Mouse (Mus musculus) neural tube, embryonic 12.5 days (tissue): ENCODE data around the gene Mecom. TPM values are rescaled to one million over a fixed set of nuclear protein-coding genes. Genes with fewer than 3 reads are reported as not detected.

Source experiments
- ATAC-seq: fragments of 200-750 bp; cut with Nextera tagmentation; 2 replicates; pipeline ENCODE4 v1.8.0; 2017; ENCODE audit warnings: low read depth, mild to moderate bottlenecking, moderate TSS enrichment, moderate library complexity; ENCODE audit not compliant: low FRiP score
- H3K27ac ChIP-seq: fragments of 300-500 bp; sonication (generic); 2 replicates; pipeline ENCODE4 v1.5.1; 2016
- H3K27me3 ChIP-seq: fragments of 300-500 bp; sonication (generic); replicated peaks from 2 replicates; pipeline ENCODE4 v1.6.1; 2016; ENCODE audit warnings: mild to moderate bottlenecking
- H3K36me3 ChIP-seq: fragments of 300-500 bp; sonication (generic); 2 replicates; pipeline ENCODE4 v1.6.1; 2016; ENCODE audit warnings: mild to moderate bottlenecking
- H3K4me1 ChIP-seq: fragments of 300-500 bp; sonication (generic); 2 replicates; pipeline ENCODE4 v1.6.1; 2016
- H3K4me2 ChIP-seq: fragments of 300-500 bp; sonication (generic); replicated peaks from 2 replicates; pipeline ENCODE4 v1.6.1; 2016; ENCODE audit warnings: mild to moderate bottlenecking
- H3K4me3 ChIP-seq: fragments of 300-500 bp; sonication (generic); 2 replicates; pipeline ENCODE4 v1.5.1; 2016
- H3K9ac ChIP-seq: fragments of 300-500 bp; sonication (generic); 2 replicates; pipeline ENCODE4 v1.6.1; 2016; ENCODE audit warnings: mild to moderate bottlenecking
- H3K9me3 ChIP-seq: fragments of 300-500 bp; sonication (generic); 2 replicates; pipeline ENCODE4 v1.6.1; 2016; ENCODE audit warnings: mild to moderate bottlenecking
- WGBS: fragments of 180-500 bp; shearing (Covaris S2); methylation state at CpG from one replicate; pipeline ENCODE4 v1.1.7; 2016; 5-methylcytosine and 5-hydroxymethylcytosine counted together
- polyA plus RNA-seq: library from polyadenylated mRNA; unstranded; fragments of >200 nt; fragmentation: Nextera tagmentation; extraction: Ambion mirVana; gene quantifications from 2 replicates; pipeline ENCODE4 v1.2.1, GENCODE M21; 2016

The Mecom gene
- polyA plus RNA-seq, 1 experiment from 2014 or later = 16.1 TPM

GRCm38 (mm10) chr3:30080827-30081226, 467.0 kb downstream of the Mecom start:
- H3K27ac ChIP-seq = no peak overlapping the region
- WGBS = 46% methylated on average over 7 of the region's 7 CpGs
- ATAC-seq = no peak
- no peak overlapping the region for H3K4me2 ChIP-seq
- no peaks in the 10 kb centered on the region for H3K27me3 ChIP-seq
- H3K9me3 ChIP-seq = no peaks in the 10 kb centered on the region
- H3K4me3 ChIP-seq = no peak overlapping the region
- H3K36me3 ChIP-seq = no peaks in the 10 kb centered on the region
- peaks cover 4% of the 10 kb centered on the region for H3K4me1 ChIP-seq
- no peak overlapping the region for H3K9ac ChIP-seq

- Histone ChIP-seq H3K4me1 (peaks cover 4% of the 10 kb centered on the region), H3K4me3 (no peak overlapping the region), H3K9me3 (no peaks in the 10 kb centered on the region), H3K27me3 (no peaks in the 10 kb centered on the region), H3K9ac (no peak overlapping the region), H3K27ac (no peak overlapping the region), H3K4me2 (no peak overlapping the region), H3K36me3 (no peaks in the 10 kb centered on the region)
- WGBS = 93% methylated on average over 7 of the region's 7 CpGs
- ATAC-seq = no peak
Measured at GRCm38 (mm10) chr3:30076522-30076921, 471.3 kb downstream of the Mecom start.

- no peaks in the 10 kb centered on the region for H3K4me1 ChIP-seq
- H3K27me3 ChIP-seq = no peaks in the 10 kb centered on the region
- no peak overlapping the region for H3K27ac ChIP-seq
- H3K4me2 ChIP-seq = no peak overlapping the region
- no peaks in the 10 kb centered on the region for H3K36me3 ChIP-seq
- H3K9ac ChIP-seq = no peak overlapping the region
- no peaks in the 10 kb centered on the region for H3K9me3 ChIP-seq
- H3K4me3 ChIP-seq = no peak overlapping the region
- no peak for ATAC-seq
Measured at GRCm38 (mm10) chr3:30071271-30071670, 476.5 kb downstream of the Mecom start.

- Histone ChIP-seq H3K4me3 (no peak overlapping the region), H3K27me3 (no peaks in the 10 kb centered on the region), H3K9ac (no peak overlapping the region), H3K4me1 (no peaks in the 10 kb centered on the region), H3K4me2 (no peak overlapping the region), H3K36me3 (no peaks in the 10 kb centered on the region), H3K27ac (no peak overlapping the region), H3K9me3 (no peaks in the 10 kb centered on the region)
- WGBS = 83% methylated on average over 7 of the region's 7 CpGs
- ATAC-seq = no peak
Measured at GRCm38 (mm10) chr3:30066519-30066918, 481.3 kb downstream of the Mecom start.

- no peak overlapping the region for H3K4me3 ChIP-seq
- no peak overlapping the region for H3K9ac ChIP-seq
- H3K4me2 ChIP-seq = no peak overlapping the region
- ATAC-seq = no peak
- no peaks in the 10 kb centered on the region for H3K4me1 ChIP-seq
- no peak overlapping the region for H3K27ac ChIP-seq
- WGBS = 93% methylated on average over 7 of the region's 7 CpGs
- H3K27me3 ChIP-seq = no peaks in the 10 kb centered on the region
- H3K36me3 ChIP-seq = no peaks in the 10 kb centered on the region
- no peaks in the 10 kb centered on the region for H3K9me3 ChIP-seq
Measured at GRCm38 (mm10) chr3:30060058-30060457, 487.8 kb downstream of the Mecom start.

- no peaks in the 10 kb centered on the region for H3K9me3 ChIP-seq
- H3K4me1 ChIP-seq = no peaks in the 10 kb centered on the region
- H3K27me3 ChIP-seq = no peaks in the 10 kb centered on the region
- H3K9ac ChIP-seq = no peak overlapping the region
- no peak for ATAC-seq
- no peak overlapping the region for H3K4me3 ChIP-seq
- no peak overlapping the region for H3K4me2 ChIP-seq
- WGBS = 89% methylated on average over 4 of the region's 4 CpGs
- H3K36me3 ChIP-seq = no peaks in the 10 kb centered on the region
- H3K27ac ChIP-seq = no peak overlapping the region
Measured at GRCm38 (mm10) chr3:30059615-30060014, 488.2 kb downstream of the Mecom start.

GRCm38 (mm10) chr3:30051287-30051686, 496.5 kb downstream of the Mecom start:
- H3K4me3 ChIP-seq = no peak overlapping the region
- no peak overlapping the region for H3K27ac ChIP-seq
- ATAC-seq = no peak
- no peaks in the 10 kb centered on the region for H3K36me3 ChIP-seq
- no peak overlapping the region for H3K4me2 ChIP-seq
- H3K9me3 ChIP-seq = no peaks in the 10 kb centered on the region
- H3K4me1 ChIP-seq = no peaks in the 10 kb centered on the region
- no peak overlapping the region for H3K9ac ChIP-seq
- 66% methylated on average over 6 of the region's 6 CpGs for WGBS
- H3K27me3 ChIP-seq = no peaks in the 10 kb centered on the region

GRCm38 (mm10) chr3:30050795-30051194, 497.0 kb downstream of the Mecom start:
- no peak overlapping the region for H3K4me3 ChIP-seq
- no peaks in the 10 kb centered on the region for H3K27me3 ChIP-seq
- ATAC-seq = no peak
- no peaks in the 10 kb centered on the region for H3K36me3 ChIP-seq
- no peak overlapping the region for H3K4me2 ChIP-seq
- H3K9me3 ChIP-seq = no peaks in the 10 kb centered on the region
- no peak overlapping the region for H3K27ac ChIP-seq
- H3K4me1 ChIP-seq = no peaks in the 10 kb centered on the region
- no peak overlapping the region for H3K9ac ChIP-seq
- 28% methylated on average over 5 of the region's 5 CpGs for WGBS

GRCm38 (mm10) chr3:30048792-30049191, 499.0 kb downstream of the Mecom start:
- Histone ChIP-seq H3K4me2 (no peak overlapping the region), H3K36me3 (no peaks in the 10 kb centered on the region), H3K9ac (no peak overlapping the region), H3K4me1 (no peaks in the 10 kb centered on the region), H3K27ac (no peak overlapping the region), H3K27me3 (no peaks in the 10 kb centered on the region), H3K4me3 (no peak overlapping the region), H3K9me3 (no peaks in the 10 kb centered on the region)
- no peak for ATAC-seq
- WGBS = 84% methylated on average over 5 of the region's 5 CpGs

GRCm38 (mm10) chr3:30048157-30048556, 499.7 kb downstream of the Mecom start:
- Histone ChIP-seq H3K27me3 (no peaks in the 10 kb centered on the region), H3K27ac (no peak overlapping the region), H3K4me3 (no peak overlapping the region), H3K4me2 (no peak overlapping the region), H3K9ac (no peak overlapping the region), H3K4me1 (no peaks in the 10 kb centered on the region), H3K9me3 (no peaks in the 10 kb centered on the region), H3K36me3 (no peaks in the 10 kb centered on the region)
- 76% methylated on average over 4 of the region's 4 CpGs for WGBS
- ATAC-seq = no peak

- H3K9me3 ChIP-seq = no peaks in the 10 kb centered on the region
- WGBS = 93% methylated on average over 3 of the region's 3 CpGs
Measured at GRCm38 (mm10) chr3:30043525-30043924, 504.3 kb downstream of the Mecom start.

GRCm38 (mm10) chr3:30038545-30038944, 509.3 kb downstream of the Mecom start:
- no peak overlapping the region for H3K27ac ChIP-seq
- H3K9ac ChIP-seq = no peak overlapping the region
- H3K4me1 ChIP-seq = no peaks in the 10 kb centered on the region
- ATAC-seq = no peak
- no peak overlapping the region for H3K4me2 ChIP-seq
- H3K36me3 ChIP-seq = no peaks in the 10 kb centered on the region
- H3K4me3 ChIP-seq = no peak overlapping the region
- no peaks in the 10 kb centered on the region for H3K27me3 ChIP-seq
- H3K9me3 ChIP-seq = no peaks in the 10 kb centered on the region
- 86% methylated on average over 3 of the region's 3 CpGs for WGBS

More at GRCm38 (mm10) chr3:30043525-30043924, 504.3 kb downstream of the Mecom start:
- H3K27me3 ChIP-seq = no peaks in the 10 kb centered on the region
- ATAC-seq = no peak
- H3K9ac ChIP-seq = no peak overlapping the region
- H3K27ac ChIP-seq = no peak overlapping the region
- H3K4me1 ChIP-seq = no peaks in the 10 kb centered on the region
- H3K4me3 ChIP-seq = no peak overlapping the region
- no peaks in the 10 kb centered on the region for H3K36me3 ChIP-seq
- no peak overlapping the region for H3K4me2 ChIP-seq

GRCm38 (mm10) chr3:30019961-30020360, 527.8 kb downstream of the Mecom start:
- Histone ChIP-seq H3K27ac (no peak overlapping the region), H3K4me3 (no peak overlapping the region), H3K4me2 (no peak overlapping the region), H3K9me3 (no peaks in the 10 kb centered on the region), H3K36me3 (no peaks in the 10 kb centered on the region), H3K4me1 (peaks cover 5% of the 10 kb centered on the region; the same call in 1 of the 2 replicates), H3K27me3 (no peaks in the 10 kb centered on the region), H3K9ac (no peak overlapping the region)
- no peak for ATAC-seq
- WGBS = 90% methylated on average over 13 of the region's 13 CpGs
